Mouse (Mus musculus) adrenal gland, adult (tissue): Measurements from ENCODE around the gene Olfr1532-ps1.
"Not testable (repeated sequence)": the region's sequence is repeated elsewhere in the genome, so short reads cannot be mapped to it uniquely, and the experiment has no call there.

Experiments
- DNase-seq, 2 experiments: peaks; one replicate each; pipeline ENCODE4 v3.0.0; 2022 to 2023; ENCODE audit warnings: low spot score in 1 of 2; ENCODE audit not compliant: inconsistent age in 2 of 2

The Olfr1532-ps1 gene

DNA sequence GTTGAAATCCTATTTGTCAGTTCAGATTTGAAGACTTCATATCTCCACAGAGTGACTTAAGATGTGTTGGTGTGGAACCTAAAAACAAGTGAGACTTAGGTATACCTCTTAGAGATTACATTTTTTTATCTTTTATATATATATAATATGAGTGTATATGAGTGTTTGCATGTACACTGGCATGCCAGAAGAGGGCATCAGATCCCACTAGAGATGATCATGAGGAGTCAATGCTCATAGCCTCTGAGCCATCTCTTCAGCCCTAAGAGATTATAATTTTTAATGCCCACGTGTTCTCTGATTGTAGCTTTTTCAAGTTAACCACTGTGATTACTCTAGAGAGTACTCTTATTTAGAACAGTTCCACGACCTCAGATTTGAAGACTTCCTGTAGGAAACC lies at the start of gene Olfr1532-ps1:
Gene Olfr1532-ps1 (plus strand): TSS at position 326 of the 400 bp plus-strand sequence.
- DNase-seq, result no peak

DNA sequence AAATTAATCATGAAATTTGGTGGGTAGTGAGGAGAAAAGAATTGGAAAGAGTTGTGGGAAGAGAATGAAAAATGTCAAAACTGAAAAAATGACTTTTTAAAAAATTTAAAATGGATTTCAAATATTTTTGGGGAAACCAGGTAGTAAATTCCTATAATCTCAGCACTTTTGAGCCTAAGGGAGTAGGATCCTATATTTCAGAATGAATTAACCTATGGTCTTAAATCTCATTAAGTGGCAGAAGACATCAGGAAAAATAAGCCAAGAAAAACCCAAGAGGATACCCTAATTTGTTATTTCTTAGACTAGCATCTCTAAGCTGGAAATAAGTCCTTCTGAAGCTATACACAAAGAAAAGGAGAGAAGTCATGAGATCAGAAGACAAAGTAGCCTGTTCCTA lies 44.9 kb upstream of the Olfr1532-ps1 start, which contains the start of gene Olfr704:
Gene Olfr704 (plus strand): TSS at position 301 of the 400 bp plus-strand sequence.
- no peak for DNase-seq

DNA sequence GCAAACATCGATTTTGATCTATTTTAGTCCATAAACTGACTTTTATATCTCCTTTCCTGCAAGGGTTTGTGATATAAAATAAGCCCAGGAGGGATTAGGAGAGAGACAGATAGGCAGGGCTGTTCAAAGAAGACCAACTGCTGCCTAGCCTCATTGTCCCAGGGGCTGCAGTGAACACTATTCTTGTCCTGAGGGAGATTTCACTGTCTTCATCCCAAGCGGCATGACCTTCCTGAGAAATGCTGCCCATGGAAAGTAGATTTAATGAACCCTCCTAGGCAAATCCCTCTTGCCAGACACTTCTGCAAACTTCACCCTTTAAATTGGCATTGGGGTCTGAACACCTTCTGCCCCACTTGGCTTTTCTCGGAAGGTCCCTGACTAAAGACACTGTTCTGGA lies 31.0 kb upstream of the Olfr1532-ps1 start, which contains the start of gene Olfr705:
Gene Olfr705 (minus strand): TSS at position 101 of the 400 bp plus-strand sequence.
- no peak for DNase-seq

GRCm38 (mm10) chr7:106888062-106888461 lies 19.7 kb upstream of the Olfr1532-ps1 start, which contains the start of gene Olfr706:
Gene Olfr706 (minus strand): TSS chr7:106888162.
- no peak for DNase-seq

- DNase-seq, result not testable (repeated sequence)
These were observed 6.7 kb upstream of the Olfr1532-ps1 start, which contains the start of gene Olfr707 for GRCm38 (mm10) chr7:106901141-106901540. Gene Olfr707 (minus strand): TSS chr7:106901241.

GRCm38 (mm10) chr7:106920961-106921360 lies 13.2 kb downstream of the Olfr1532-ps1 start:
- not testable (repeated sequence) for DNase-seq

DNA sequence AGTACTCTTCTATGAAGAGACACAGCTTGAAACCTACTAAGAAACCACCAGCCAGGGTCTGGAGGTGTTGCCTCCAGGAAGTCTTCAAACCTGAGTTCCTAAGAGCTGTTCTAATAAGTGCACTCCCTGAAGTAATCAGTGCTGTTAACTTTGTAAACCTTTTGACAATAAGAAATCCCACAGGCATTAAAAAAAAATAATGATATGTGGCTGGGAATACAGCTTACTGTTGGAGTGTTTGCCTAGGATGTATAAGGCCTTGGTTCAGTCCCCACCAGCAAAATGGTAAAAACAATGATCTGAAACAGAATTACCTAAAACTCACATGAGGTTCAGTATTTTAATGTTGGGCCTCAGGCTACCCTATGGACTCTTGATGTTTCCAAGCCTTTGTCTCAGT lies 24.3 kb downstream of the Olfr1532-ps1 start, which contains the start of gene Olfr709-ps1:
Gene Olfr709-ps1 (minus strand): TSS at position 101 of the 400 bp plus-strand sequence.
- DNase-seq, result no peak

DNA sequence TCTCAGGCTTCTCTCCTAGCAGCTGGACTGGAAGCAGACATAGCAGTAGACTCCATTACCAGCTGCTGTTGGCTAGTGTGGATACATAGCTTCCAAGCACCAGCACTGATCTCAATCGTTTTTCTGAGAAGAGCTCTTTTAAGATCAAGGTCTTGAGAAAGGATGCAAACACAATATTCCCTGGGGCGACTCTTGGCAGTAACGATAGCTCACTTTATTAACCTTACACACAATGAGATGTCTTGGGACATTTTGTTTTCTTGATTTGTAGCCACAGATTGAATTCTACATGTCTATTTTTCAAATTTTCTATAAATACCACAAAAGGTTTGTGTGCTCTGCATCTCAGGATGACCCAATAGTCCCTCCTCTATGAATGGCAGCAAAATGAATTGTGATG lies 40.4 kb downstream of the Olfr1532-ps1 start, which contains the start of gene Olfr710:
Gene Olfr710 (minus strand): TSS at position 101 of the 400 bp plus-strand sequence.
- no peak for DNase-seq

GRCm38 (mm10) chr7:106963837-106964236 lies 56.0 kb downstream of the Olfr1532-ps1 start, which contains the start of gene Olfr6:
Gene Olfr6 (minus strand): TSS chr7:106963937.
- DNase-seq, result no peak
